Mouse (Mus musculus) embryonic fibroblast, embryonic 13.5 days (primary cell): ENCODE results near the gene Ubash3b. TPM values are rescaled to one million over a fixed set of nuclear protein-coding genes. Genes with fewer than 3 reads are reported as not detected.

Experiments
- H3K27ac ChIP-seq: 2 replicates; pipeline ENCODE4 v1.5.1; 2012; ENCODE audit warnings: low read length, control low read depth, inconsistent platforms; ENCODE audit not compliant: insufficient read depth
- H3K4me1 ChIP-seq: 2 replicates; pipeline ENCODE4 v1.6.1; 2011; ENCODE audit warnings: low read length; ENCODE audit not compliant: control insufficient read depth, insufficient read depth
- H3K4me3 ChIP-seq: 2 replicates; pipeline ENCODE4 v1.5.1; 2011; ENCODE audit warnings: mild to moderate bottlenecking, control low read depth, low read length; ENCODE audit not compliant: insufficient read depth
- CTCF ChIP-seq: IDR thresholded peaks from 2 replicates; pipeline ENCODE4 v1.5.1; 2011; ENCODE audit warnings: mild to moderate bottlenecking, control low read depth, low read length, moderate library complexity, borderline replicate concordance; ENCODE audit not compliant: insufficient read depth
- POLR2A ChIP-seq: IDR thresholded peaks from 2 replicates; pipeline ENCODE4 v1.6.1; 2011; ENCODE audit warnings: low read depth, mild to moderate bottlenecking, control low read depth, low read length, moderate library complexity
- polyA plus RNA-seq: library from polyadenylated mRNA; stranded (reverse); fragments of >200 nt; gene quantifications from 2 replicates; pipeline ENCODE4 v1.2.4, GENCODE M21; 2011; ENCODE audit warnings: low read depth; ENCODE audit not compliant: missing spikeins, insufficient read length

Ubash3b gene
- polyA plus RNA-seq, 1 experiment: 4.2 TPM

DNA sequence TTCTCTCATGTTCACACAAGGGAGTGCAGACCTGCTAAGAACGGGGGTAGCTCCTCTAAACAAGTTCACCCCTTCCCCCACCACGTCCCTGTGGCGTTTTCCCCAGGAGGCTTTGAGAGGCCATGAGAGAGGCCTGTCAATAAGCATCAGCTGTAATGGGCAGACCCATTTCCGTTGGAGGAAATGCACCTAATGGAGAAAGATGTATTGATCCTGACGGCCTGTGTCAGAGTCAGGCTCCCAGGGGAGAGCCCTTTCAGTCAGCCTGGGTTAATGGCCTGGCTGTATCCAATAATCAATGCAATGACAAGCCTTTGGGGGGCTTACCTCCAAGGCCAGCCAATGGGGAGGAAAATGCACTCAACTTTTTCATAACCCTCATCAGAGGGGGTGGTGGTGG is 100.1 kb downstream of the Ubash3b start:
- Histone ChIP-seq H3K27ac (no peak overlapping the region), H3K4me3 (no peak overlapping the region), H3K4me1 (peaks cover 7% of the 10 kb centered on the region)
- TF ChIP-seq POLR2A: no peak
- no peak for TF ChIP-seq CTCF

DNA sequence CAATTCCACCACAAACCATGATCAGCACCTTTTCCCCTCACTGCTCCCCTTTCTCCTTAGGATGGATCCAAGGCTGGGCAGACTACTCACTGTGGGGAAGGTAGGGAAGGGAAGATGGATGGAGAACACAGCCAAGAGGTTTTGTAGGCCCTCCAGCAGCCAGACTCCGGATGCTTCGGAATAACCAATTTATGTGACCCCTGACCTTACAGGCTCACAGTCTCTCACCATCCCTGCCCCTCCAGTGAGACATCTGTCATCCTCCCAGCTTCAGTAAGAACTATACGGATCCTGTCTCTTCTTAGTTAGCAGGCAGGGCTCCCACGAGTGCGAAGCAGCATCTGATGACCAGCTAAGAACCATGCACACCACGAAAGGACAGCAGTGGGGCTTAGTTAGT is 100.9 kb downstream of the Ubash3b start:
- no peak overlapping the region for H3K27ac ChIP-seq
- no peak overlapping the region for H3K4me3 ChIP-seq
- no peak for TF ChIP-seq CTCF
- peaks cover 7% of the 10 kb centered on the region for H3K4me1 ChIP-seq

DNA sequence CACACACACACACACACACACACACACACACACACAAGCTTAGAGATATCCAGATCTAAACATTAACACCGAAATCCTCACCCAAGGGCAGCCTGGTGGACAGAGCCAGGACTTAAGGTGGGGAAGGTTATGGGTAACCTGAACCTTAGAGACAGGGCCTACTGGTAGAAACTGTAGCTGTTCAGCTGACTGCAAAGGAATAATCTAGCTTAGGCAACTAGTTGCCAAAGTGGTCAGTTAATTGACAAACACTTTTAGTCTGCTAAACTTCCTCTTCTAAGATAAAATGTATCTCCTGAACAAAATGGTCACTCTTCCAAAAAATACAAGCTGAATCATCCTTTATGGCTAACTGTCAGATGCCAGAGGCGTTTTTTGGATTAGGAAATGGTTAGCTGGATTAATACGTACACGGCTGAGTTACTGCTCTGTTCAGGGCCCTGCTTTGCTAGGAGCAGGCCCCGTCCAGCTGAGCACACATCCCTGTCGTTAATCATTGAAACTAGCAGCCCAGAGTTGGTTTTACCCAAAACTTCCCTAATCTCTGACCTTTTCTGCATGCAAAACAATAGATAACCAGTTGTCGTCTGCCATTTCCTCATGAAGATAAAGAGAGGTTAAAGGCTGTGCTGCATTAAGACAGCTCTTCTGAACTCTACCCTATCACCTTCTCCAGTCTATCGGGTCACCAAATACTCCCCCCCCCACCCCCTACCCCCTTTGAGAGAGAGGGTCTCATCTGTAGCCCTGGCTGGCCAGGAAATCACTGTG is 102.5 kb downstream of the Ubash3b start:
- Histone ChIP-seq H3K27ac (peak overlapping the region; percentile 49; the same call in 1 of the 2 replicates), H3K4me1 (no peaks in the 10 kb centered on the region; the same call in 1 of the 2 replicates), H3K4me3 (no peak overlapping the region)
- TF ChIP-seq POLR2A (no peak), CTCF (no peak)

DNA sequence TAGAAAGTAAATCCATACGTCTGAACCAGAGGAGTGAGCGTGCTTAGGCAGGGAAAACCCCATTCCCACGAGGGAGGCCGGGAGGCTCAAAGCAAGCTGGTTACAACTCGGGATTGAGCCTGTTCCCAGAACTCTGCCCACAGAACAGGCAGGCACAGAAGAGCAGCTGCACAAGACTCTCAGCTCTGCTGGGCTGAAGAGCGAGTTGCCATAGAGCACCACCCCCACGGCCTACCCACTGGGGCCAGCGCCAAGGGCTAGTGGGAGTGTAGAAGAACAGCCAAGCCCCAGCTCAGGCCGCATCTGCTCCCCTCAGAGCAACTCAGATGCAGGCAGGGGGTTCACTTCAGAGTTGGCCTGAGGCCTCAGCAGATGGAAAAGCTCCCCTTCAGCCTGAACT is 107.3 kb downstream of the Ubash3b start:
- Histone ChIP-seq H3K4me3 (no peak overlapping the region), H3K27ac (no peak overlapping the region), H3K4me1 (no peaks in the 10 kb centered on the region; the same call in 1 of the 2 replicates)
- no peak for TF ChIP-seq POLR2A
- no peak for TF ChIP-seq CTCF

DNA sequence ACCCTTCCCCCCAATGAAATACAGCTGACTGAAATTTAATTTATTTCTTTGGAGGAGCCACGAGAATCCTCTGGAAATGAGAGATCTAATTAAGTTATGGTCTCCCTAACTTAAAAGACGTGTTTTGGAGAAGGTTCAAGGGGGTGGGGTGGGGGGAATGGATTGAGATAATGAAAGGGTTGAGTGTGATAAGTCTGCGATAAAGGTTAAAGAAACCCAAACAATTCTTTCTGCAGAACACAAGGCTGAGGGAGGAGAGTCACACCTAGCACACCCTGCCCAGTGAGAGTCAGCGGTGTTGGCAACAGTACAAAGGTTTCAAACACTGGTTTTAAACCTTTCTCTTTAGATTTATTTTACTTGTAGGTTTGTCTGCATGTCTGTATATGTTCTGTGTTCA is 108.0 kb downstream of the Ubash3b start:
- TF ChIP-seq CTCF: no peak
- TF ChIP-seq POLR2A: no peak
- Histone ChIP-seq H3K27ac (no peak overlapping the region), H3K4me1 (peaks cover 4% of the 10 kb centered on the region; the same call in 1 of the 2 replicates), H3K4me3 (no peak overlapping the region)

DNA sequence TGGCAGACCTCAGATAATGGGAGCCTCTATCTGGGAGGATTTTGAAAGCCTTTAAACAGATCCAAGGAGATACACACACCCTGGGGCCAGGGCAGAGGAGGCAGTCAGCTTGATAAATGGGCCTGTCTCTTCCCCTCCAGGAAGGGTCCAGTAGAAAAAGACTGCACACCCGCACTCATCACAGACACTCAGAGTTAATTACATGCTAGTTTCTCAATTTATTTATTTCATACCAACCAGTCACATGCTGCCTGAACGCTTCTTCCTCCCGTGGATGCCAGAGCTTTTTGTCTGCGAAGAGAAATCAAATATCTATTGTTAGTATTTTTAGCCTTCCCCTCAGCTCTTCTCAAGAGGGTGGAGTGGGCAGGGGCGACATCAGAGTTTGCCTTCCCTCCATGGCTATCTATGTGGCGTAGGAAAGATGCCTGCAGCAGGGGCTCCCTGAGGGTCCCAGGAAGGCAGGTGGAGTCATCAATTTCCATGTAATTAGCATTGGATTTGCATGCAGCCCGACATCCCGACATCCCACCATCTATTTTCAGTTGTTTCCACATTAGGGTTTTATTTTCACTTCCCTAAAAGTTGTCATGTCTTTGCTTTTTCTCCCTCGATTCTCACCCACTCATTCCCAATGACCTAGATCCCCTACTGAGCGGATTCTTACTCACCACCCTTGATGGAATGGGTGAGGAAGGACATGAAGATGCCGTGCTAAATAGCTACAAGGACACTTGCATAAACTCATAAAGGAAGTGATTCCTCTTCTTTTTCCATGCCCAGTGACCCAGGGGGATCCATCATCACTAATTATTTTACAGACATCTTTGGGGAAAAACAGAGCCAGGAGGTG is 110.2 kb downstream of the Ubash3b start:
- Histone ChIP-seq H3K4me3 (no peak overlapping the region), H3K27ac (no peak overlapping the region), H3K4me1 (peaks cover 4% of the 10 kb centered on the region; the same call in 1 of the 2 replicates)
- TF ChIP-seq CTCF: no peak
- no peak for TF ChIP-seq POLR2A

DNA sequence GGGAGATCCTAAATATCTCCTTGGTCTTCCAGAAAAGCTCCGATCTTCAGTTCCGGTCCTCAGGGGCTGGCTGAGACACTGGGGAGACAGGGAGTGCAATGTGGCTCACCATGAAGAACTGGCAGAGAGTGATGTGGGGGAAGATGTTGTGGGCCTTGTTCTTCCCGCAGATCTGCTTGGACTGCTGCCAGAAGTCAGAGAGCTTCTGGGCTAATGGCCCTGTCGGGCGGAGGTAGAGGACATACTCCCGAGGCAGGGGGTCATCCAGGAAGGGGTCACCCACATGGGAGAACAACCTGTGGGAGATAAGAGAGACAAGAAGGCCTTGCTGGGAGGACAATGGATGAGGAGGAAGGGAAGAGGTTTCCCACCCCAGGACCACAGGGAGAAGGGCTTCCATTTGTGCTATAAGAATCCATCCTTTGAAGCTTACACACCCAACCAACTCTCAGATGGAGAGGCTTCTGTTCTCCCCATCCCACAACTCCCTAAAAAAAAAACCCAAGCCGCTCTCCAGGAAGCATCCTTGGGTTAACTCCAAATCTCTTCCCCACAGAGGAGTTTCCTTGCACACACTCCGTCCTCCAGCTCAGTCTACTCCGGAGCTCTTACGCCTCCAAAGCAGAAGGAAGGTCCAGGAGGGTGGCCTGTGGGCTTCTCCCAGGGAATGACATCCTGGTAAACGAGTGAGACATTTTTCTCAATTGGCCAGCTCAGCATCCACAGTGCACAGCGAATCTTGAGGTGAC is 111.0 kb downstream of the Ubash3b start:
- TF ChIP-seq CTCF (no peak), POLR2A (no peak)

DNA sequence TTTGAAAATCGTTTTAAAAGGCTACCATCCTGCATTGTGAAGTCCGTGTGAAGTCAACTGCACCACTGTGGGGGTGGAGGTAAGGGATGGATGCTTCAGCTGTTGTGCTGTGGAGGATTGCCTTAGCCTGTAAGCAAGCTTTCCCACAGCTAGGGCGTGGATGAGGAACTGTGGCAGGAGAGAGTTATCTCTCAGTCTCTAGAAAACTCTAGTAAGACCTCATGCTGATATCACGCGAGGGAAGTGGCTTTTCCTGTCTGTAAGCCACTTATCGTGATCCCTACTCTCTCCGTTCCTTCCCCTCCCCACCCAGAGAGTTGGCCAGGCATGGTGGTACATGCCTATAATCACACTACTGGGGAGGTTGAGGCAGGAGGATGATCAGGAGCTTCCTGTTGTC is 112.2 kb downstream of the Ubash3b start:
- Histone ChIP-seq H3K27ac (no peak overlapping the region), H3K4me3 (no peak overlapping the region), H3K4me1 (peaks cover 4% of the 10 kb centered on the region; the same call in 1 of the 2 replicates)
- TF ChIP-seq CTCF: no peak
- TF ChIP-seq POLR2A: no peak

More for the DNA sequence above, 111.0 kb downstream of the Ubash3b start:
- Histone ChIP-seq H3K4me3 (no peak overlapping the region), H3K27ac (no peak overlapping the region), H3K4me1 (peaks cover 4% of the 10 kb centered on the region; the same call in 1 of the 2 replicates)

DNA sequence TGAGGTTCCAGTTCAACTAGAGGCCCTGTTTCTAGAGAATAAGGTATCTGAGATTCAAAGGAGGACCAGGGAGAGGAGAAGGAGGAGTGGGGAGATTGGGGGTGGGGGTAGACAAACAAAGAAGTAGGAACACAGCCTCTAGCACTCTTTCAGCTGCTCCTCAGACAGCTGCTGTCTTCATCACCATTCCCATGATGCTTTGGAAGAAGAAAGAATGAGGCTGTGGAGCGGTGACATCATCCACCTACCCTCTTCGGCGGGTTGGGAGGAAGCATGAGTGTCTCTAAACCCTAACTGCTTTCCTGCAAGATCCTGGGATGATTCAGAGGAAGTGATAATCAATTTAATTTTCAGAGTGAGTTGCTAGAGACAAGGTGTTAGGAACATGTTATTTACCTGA is 112.7 kb downstream of the Ubash3b start:
- TF ChIP-seq POLR2A: no peak
- no peak for TF ChIP-seq CTCF
- H3K4me1 ChIP-seq: peaks cover 4% of the 10 kb centered on the region; the same call in 1 of the 2 replicates
- no peak overlapping the region for H3K4me3 ChIP-seq
- H3K27ac ChIP-seq: no peak overlapping the region
